Mouse (Mus musculus): Measurements from ENCODE around the gene D17Wsu92e. TPM values are rescaled to one million over a fixed set of nuclear protein-coding genes. Genes with fewer than 3 reads are reported as not detected.
A peak's percentile ranks its signal among the peaks of the same experiment; 100 is the strongest.

Gene D17Wsu92e
- total RNA-seq, 2 experiments from 2014 or later, result 135 to 140 TPM

DNA sequence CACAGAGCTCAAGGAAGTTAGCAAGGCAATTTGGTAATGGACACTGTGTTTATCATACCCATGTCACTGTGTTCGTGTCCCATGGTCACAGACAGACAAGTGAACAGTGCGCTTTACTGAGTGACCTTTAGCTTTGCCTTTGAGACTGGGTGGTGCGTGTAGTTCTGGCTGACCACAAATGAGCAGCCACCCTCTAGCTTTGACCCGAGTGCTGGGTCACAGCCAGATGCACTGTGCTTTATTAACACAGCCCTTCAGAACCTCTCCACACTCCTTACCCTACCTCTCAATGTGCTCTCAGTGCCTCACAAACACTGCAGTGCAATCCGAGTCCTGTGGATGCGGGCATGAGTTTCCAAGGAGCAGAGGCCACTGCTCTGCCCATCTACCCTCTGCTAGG, 27.3 kb downstream of the D17Wsu92e start:
- intact Hi-C loops (cut with DNase I), result no loop called here
- DNase-seq, result peak in 1 of 2 experiments; percentile 18

DNA sequence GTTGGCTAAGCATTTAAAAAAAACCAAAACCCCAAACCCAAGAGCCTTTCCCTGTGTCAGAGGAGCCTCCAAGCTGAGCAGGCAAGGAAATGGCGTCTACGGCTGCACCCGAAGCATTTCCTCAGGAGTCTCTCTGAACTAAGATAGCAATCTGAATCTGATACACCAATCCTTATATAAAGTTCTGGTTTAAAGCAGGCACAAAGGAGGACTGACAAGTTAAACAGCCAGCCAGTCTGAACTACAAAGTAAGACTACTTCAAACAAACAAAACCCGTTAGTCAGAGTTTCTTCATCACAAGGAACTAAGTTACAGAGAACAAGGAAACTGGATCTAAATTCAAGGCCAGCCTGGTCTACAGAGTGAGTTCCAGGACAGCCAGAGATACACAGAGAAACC, 27.9 kb downstream of the D17Wsu92e start:
- intact Hi-C loops (cut with DNase I), result no loop called here
- no peak for DNase-seq

DNA sequence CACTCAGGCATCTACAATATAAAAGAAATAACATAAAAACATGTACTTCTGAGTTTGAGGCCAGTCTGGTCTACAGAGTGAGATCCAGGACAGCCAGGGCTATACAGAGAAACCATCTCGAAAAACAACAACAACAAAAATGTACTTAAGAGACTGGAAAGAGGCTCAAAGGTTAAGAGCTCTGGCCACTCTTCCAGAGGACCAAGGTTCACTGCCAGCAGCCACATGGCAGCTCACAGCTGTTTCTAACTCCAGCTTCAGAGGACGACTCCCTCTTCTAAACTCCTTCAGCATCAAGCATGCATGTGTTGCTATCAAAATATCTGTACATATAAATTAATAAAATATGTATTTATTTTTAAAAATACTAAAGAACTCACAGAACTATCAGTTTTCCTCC, 28.9 kb downstream of the D17Wsu92e start:
- intact Hi-C loops (cut with DNase I), result no loop called here
- no peak for DNase-seq

DNA sequence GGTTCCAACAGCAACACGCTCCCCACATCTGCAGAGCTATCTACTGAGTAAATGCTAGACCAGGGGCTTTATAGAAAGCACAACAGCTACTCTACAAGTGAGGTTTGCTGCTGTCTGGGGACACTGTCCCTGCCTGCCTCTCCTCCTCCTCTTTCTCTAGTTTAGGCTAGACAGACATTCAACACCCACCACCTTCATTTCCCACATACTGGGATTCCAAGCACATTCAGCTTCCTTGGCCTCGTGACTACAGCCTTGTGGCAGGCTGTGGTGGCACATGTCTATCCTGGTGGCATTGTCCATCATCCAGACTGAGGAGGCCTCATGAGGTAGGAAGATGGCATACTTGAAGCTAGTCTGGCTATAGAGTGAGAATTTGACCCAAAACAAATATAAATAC, 29.5 kb downstream of the D17Wsu92e start:
- intact Hi-C loops (cut with DNase I), result no loop called here
- DNase-seq, result no peak

DNA sequence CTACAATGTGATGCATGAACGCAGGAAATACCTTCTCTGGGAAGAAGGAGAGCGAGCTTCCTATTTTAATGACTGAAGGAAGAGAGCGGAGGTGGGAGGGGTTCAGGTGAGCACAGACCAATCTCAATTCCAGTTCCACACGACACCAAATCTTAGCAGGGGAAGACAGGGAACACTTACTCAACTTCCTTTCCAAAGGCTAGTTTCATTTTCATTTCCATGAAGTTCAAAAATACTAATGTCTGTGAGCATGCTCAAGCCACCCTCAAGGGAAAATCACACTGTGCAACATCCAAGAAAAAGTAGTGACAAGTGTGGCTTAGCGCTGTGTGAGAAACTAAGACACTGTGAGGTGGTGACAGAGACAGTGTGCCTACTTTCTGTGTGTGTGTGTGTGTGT, 30.4 kb downstream of the D17Wsu92e start:
- intact Hi-C loops (cut with DNase I), result no loop called here
- no peak for DNase-seq

DNA sequence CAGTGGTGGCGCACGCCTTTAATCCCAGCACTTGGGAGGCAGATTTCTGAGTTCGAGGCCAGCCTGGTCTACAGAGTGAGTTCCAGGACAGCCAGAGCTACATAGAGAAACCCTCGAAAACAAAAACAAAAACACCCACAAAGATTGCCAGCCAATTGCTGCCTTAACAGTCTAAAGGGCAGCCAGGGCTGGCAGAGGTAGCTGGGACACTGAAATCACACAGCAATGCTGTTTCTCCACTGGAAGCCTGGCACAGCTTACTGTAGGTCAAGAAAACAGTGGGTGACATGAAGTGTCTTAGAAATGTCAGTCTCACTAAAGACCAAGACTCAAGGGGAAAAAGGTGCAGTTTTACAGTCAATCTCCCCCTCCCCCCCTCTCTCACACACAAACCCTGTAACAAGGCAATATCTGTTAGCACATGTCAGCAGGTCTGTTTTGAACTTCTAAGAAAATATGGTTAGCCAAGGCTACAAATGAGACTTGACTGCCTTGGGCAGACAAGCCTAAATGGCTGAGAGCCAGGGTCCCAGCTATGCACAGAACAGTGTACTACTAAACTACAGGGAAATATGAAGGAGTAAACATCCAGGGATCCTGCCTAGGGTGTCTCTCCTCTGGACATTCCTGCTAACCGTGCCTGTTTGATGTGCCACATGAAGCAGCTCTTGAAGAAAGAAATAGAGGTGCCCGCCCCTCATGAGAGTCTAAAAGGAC, 31.8 kb downstream of the D17Wsu92e start:
- intact Hi-C loops (cut with DNase I), result no loop called here
- no peak for DNase-seq

DNA sequence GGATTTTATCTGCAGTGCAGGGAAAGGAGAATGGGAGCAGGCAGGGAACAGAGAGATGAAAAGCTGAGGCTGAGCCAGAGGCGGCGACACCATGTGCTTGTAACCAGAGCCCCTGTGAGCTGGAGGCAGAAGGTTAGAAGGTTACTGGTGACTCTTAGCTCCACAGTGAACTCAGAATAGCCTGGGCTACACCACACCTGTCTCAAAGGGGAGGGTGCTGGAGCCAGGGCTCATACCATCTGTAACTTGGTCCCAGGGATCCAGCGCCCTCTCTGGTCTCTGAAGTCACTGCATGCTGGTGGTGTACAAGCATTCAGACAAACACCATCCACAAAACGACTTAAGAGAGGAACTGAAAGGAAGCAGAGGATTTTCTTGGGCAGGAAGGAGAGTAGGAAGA, 36.9 kb downstream of the D17Wsu92e start:
- intact Hi-C loops (cut with DNase I), result no loop called here
- DNase-seq, result no peak

DNA sequence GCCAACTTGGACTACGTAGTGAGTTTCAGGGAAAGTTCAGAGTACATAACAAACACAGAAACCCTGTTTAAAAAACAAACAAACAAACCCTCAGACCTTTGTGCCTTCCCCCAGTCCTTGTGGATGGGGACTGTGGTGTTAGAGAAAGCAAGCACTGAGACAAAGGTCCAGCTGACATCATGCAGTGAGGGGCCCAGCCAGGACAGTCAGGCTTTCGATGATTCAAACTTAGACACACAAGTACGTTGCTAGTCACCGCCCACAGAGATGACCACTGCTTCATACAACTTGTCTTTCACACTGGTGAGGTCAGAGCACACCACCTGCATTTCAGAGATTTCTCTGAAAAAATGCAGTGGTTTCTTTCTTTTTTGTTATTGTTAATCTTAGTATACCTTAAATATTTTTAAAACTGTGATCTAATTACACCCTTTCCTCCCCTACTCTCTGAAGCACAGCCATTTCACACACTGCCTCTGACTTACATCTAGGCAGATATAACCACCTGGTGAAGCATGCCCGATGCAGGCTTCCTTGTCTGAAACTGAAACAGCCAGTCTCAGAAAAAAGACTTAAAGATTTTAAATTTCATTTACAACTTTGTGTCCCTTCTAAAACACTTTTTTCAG, 39.3 kb downstream of the D17Wsu92e start:
- intact Hi-C loops (cut with DNase I), result no loop called here
- no peak for DNase-seq

DNA sequence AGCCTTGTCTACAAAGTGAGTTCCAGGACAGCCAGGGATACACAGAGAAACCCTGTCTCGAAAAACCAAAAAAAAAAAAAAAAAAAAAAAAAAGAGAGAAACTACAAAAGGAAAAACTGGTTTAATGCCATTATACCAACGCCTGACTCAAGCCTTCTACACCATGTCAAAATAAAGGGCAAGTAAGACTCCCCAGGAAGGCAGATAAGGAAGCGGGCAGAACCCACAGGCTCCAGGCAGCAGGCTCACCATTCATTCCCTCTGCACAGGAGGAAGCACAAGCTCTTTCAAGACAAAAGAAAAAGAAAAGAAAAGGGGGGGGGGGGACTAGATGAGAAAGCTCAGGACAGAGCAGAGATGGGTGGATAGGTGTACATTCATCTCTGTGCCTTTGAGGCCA, 40.7 kb downstream of the D17Wsu92e start:
- intact Hi-C loops (cut with DNase I), result no loop called here
- DNase-seq, result no peak

DNA sequence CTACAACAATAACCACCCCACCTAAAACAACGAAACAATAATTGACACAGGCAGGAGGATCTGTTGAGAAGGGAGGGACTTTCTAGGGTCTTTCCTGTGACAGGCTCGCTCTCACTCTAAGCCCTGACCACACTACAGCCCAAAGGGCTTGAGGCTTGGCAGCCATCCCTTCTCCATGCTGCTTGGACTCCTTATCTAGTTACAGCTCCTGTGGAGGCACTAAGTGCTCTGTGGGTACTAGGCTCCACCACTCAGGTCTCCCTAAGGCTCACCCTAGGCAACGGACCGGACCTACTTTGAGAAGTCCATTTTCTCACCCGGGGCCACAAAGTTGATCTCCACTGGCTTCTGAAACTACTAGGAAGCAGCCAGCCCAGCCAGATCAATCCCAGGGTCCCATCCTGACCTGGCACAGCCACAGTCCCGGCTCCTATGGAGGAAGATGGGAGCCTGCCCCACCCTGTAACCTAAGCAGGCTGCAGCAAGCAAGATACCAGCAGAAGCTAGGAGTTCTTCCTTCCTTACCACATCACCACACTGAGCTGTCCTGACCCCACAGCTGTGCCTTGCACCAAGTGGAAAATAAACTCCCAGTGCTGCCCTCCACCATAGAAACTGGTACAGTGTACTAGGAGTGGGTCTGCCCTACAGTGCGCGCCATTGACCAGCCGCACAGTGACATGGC, 41.6 kb downstream of the D17Wsu92e start:
- DNase-seq, result no peak
- intact Hi-C loops (cut with DNase I), result no loop called here

DNA sequence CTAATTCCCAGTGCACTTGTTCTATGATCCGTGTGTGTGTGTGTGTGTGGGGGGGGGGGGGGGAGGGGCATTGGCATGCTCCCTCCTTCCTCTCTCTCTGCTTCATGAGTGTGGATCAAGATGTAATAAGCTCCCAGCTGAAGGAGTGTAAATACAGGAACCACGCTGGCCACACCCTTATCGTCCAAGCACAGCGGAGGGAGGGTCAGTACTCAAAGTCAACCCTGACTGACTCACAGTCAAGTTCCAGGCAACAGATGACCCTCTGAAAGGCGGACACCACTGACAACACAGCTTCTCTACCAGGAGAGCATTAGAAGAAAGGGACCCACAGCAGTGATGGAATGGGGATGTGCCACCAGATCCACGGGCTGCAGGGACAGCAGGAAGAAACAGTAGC, 42.6 kb downstream of the D17Wsu92e start:
- intact Hi-C loops (cut with DNase I), result no loop called here
- no peak for DNase-seq

DNA sequence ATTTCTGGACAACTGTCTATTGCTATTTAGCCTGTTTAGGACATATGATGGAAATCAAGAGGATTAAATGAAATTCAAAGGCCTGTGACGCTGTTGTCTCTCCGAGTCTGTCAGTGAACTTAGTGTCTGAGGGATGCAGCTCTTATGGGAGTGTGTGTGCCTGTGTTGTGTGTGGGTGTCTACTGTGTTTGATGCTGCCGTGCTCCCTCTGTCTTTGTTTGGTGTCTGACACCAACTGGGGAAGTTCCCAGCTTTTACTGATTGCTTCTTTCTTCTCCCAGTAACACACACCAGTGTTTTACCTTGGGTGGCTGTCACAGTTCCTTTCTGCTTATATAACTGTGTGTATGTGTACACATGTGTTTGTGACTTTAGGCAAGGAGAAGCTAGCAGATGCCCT, 46.2 kb downstream of the D17Wsu92e start:
- no peak for DNase-seq
- intact Hi-C loops (cut with DNase I), result no loop called here

DNA sequence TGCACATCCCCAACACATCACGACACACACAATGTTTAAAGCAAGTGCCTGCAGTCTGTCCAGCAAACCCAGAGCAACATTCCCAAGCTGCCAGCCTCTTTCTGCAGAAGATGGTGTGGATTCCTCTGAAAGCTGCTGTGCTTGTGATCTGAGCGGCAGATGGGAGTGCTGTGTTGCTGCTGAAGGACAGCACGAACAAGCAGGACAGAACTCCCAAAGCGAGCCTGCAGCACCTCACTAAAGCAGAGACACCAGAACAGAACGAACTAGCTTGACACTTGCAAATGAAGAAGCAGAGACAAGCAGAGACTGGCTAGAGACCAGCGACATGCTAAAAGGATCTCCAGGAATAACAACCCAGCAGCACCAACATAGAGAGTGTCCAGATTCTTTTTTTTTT, 48.8 kb downstream of the D17Wsu92e start:
- DNase-seq, result no peak
- intact Hi-C loops (cut with DNase I), result no loop called here

DNA sequence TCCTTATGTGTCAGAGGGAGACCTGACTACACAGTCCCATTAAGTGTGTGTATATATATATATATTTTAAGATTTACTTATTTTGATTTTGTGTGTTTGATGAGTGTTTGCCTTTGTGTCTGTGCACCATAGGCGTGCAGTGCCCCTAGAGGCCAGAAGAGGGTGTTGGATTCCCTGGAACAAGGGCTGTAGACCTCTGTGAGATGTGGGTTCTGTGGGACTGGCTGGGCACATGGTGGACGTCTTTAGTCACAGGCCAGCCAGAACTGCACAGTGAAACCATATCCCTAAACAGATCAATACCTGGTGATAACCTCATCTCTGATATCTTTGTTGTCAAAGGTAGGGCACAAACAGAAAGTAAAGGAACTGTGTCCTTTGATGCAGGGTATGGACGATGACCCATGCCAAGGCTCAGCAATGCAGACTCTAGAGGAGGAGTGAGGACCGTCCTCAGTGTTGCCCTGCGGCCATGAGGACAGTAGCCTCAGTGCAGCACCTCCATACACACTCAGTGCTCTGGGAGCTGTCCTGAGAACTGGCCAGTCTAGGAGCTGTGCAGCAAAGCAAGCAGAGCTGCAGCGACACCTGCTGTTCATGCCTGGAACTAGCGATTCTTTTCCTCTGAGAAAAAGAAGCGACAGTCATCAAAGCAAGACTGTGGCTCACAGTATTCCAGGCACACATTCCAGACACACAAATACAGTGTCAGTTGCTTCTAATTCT, 51.5 kb downstream of the D17Wsu92e start:
- intact Hi-C loops (cut with DNase I), result loop anchor here (10.0 kb wide), 1 partner anchor 204 kb away; the partner anchor contains the start of gene AI413582
- DNase-seq, result peak; percentile 63 to 76

DNA sequence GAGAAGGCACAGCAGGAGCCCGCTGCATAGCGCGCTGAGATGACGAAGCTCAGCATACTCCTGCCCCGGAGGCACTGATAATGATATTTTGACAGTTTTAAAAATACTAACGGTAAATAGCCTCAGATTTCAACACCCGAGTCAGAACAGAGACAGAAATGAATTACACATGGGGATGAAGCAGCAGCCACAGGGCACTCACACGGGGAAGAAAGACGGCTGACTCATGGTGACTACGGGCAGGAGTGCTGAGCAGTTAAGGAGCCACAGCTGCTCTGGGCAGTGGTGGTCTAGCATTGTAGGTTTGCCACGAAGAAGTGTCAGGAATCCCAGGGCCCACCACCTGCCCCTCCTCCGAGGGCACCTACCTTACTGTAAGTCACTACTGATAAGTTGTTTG, 52.9 kb downstream of the D17Wsu92e start:
- intact Hi-C loops (cut with DNase I), result loop anchor here (10.0 kb wide), 1 partner anchor 203 kb away; the partner anchor contains the start of gene AI413582

DNA sequence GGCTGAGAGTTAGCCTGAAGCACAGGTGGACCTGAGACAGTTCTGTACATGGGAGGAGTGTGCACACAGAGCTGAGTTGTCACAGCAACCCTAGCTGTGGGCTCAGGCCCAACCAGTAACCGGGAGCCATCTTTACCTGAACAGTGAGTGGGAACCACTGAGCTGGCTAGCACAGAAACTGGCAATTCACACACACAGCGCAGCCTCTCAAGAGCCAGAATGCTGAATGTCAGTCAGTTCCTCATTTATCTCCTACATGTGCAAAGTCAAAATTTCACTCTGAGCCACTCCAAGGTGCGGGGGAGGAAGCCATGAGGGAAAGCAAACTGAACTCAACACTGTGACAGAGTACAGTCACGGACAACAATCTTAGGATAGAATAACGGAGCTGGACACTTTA, 53.3 kb downstream of the D17Wsu92e start:
- intact Hi-C loops (cut with DNase I), result loop anchor here (10.0 kb wide), 1 partner anchor 202 kb away; the partner anchor contains the start of gene AI413582

More for the DNA sequence above, 52.9 kb downstream of the D17Wsu92e start:
- no peak for DNase-seq

DNA sequence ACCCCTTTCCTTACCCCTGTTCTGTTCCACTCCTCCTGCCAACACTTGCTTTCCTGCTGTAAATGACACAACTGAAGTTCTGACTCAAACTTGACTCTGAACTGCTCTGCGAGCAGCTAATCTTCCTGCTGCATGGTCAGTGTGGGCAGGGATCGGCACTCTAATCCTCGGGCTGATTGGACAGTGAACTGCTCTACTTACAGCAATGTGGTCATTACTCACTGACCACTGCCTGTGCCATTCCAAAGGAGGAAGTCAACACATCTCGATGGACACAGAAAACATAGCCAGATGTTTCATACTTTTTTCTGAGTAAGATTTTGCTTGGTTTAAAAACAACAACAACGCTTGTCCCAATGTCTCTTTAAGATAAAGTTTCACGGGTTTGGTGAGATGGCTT, 55.4 kb downstream of the D17Wsu92e start:
- intact Hi-C loops (cut with DNase I), result loop anchor here (10.0 kb wide), 1 partner anchor 200 kb away; the partner anchor contains the start of gene AI413582
- DNase-seq, result no peak

More for the DNA sequence above, 53.3 kb downstream of the D17Wsu92e start:
- no peak for DNase-seq

DNA sequence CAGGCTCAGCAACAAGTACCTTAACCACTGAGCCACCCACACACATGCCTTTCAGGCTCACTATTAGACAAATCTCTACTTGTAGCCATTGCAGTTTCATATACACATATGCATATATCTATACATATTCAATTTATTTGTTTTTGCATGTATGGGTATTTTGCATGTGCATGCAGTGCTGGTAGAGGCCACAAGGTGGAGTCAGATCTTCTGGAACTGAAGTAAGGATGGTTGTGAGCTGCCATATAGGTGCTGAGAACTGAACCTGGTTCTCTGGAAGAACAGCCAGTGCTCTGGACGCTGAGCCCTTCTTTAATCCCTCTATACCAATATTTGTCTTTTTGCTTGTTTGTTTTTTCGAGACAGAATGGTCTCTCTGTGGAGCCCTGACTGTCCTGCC, 56.0 kb downstream of the D17Wsu92e start:
- intact Hi-C loops (cut with DNase I), result loop anchor here (5.0 to 10.0 kb wide), 3 partner anchors 112 to 227 kb away; partner anchors contain the start of gene AI413582
- DNase-seq, result no peak

DNA sequence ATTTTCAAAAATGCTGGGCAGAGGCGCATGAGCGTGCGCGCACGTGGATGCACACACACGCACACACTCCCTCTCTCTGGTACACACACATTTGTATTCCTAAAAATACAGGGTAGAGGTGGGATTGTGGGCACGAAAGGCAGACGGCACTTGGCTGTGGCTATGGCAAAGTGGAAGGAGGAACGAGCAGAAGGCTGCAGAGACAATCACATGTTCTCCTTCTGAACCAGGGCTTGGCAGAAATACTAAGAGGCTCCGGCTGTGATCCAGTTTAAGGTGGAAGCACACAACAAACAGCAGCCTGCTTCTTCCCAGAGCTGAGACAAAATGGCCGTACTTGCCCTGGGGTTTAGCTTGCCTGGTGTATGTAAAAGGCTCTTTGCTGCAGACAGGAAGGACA, 57.6 kb downstream of the D17Wsu92e start:
- DNase-seq, result no peak
- intact Hi-C loops (cut with DNase I), result loop anchor here (5.0 to 10.0 kb wide), 3 partner anchors 111 to 226 kb away; partner anchors contain the start of gene AI413582

DNA sequence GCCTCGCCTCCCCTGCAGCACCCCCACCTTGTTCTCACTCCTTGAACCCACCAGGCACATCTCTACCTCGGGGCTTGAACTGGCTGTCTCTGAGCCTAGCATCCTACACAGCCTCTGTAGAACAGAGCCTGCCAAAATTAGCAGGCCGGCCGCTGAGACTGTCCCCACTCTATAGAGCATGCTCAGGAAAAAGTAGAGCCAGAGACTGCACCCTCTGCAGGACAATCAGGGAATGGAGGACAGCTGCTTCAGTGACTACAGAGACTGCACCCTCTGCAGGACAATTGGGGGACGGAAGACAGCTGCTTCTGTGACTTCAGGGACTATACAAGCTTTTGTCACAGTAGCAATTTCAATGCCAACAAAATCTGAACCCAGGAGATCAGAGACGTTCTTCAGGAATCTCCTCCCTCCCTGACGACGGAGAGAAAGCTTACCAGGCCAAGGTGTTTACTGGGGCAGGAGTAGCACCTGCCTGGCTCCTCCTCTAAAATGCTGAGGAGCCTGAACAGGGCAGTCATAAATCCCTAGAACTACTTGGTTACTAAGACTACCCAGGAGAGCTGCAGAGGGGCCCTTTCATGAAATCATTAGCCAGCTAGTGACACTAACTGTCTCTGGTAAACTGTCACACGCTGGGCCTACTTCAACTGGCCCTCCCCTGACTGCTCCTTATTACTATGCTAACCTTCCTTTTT, 58.7 kb downstream of the D17Wsu92e start:
- DNase-seq, result peak; percentile 62 to 63
- intact Hi-C loops (cut with DNase I), result loop anchor here (5.0 to 10.0 kb wide), 3 partner anchors 109 to 224 kb away; partner anchors contain the start of gene AI413582
